Mouse (Mus musculus) hindbrain, embryonic 15.5 days (tissue): ENCODE measurements around the gene Rbpms2. TPM values are rescaled to one million over a fixed set of nuclear protein-coding genes. Genes with fewer than 3 reads are reported as not detected.

Experiments
- ATAC-seq: fragments of 200-750 bp; cut with Nextera tagmentation; 2 replicates; pipeline ENCODE4 v1.8.0; 2017; ENCODE audit warnings: low read depth, moderate number of reproducible peaks, moderate TSS enrichment; ENCODE audit not compliant: low FRiP score
- H3K27ac ChIP-seq: fragments of 300-500 bp; sonication (generic); replicated peaks from 2 replicates; pipeline ENCODE4 v1.5.1; 2015; ENCODE audit warnings: mild to moderate bottlenecking, inconsistent platforms
- H3K27me3 ChIP-seq: fragments of 300-500 bp; sonication (generic); 2 replicates; pipeline ENCODE4 v1.6.1; 2015; ENCODE audit warnings: control low read depth, inconsistent platforms
- H3K36me3 ChIP-seq: fragments of 300-500 bp; sonication (generic); 2 replicates; pipeline ENCODE4 v1.6.1; 2015; ENCODE audit warnings: control low read depth, inconsistent platforms
- H3K4me1 ChIP-seq: fragments of 300-500 bp; sonication (generic); replicated peaks from 2 replicates; pipeline ENCODE4 v1.6.1; 2015; ENCODE audit warnings: control low read depth, inconsistent platforms
- H3K4me2 ChIP-seq: fragments of 300-500 bp; sonication (generic); 2 replicates; pipeline ENCODE4 v1.6.1; 2015; ENCODE audit warnings: moderate library complexity, mild to moderate bottlenecking, inconsistent platforms
- H3K4me3 ChIP-seq: fragments of 300-500 bp; sonication (generic); 2 replicates; pipeline ENCODE4 v1.5.1; 2015; ENCODE audit warnings: mild to moderate bottlenecking, inconsistent platforms
- H3K9ac ChIP-seq: fragments of 300-500 bp; sonication (generic); 2 replicates; pipeline ENCODE4 v1.6.1; 2015; ENCODE audit warnings: inconsistent platforms
- H3K9me3 ChIP-seq: fragments of 300-500 bp; sonication (generic); 2 replicates; pipeline ENCODE4 v1.6.1; 2016; ENCODE audit warnings: control low read depth, inconsistent platforms
- WGBS: fragments of 180-500 bp; shearing (Covaris S2); methylation state at CpG from one replicate; pipeline ENCODE4 v1.1.7; 2015; 5-methylcytosine and 5-hydroxymethylcytosine counted together
- polyA plus RNA-seq: library from polyadenylated mRNA; unstranded; fragments of >200 nt; fragmentation: Nextera tagmentation; extraction: Ambion mirVana; gene quantifications from 2 replicates; pipeline ENCODE4 v1.2.1, GENCODE M21; 2015

The Rbpms2 gene
- polyA plus RNA-seq, 1 experiment from 2014 or later = 4.9 TPM

GRCm38 (mm10) chr9:65667701-65668100, 38.3 kb downstream of the Rbpms2 start, which contains the start of gene Oaz2:
TSS of gene Oaz2 (plus strand) at chr9:65668001.
- 95% methylated on average over 8 of the region's 8 CpGs for WGBS
- Histone ChIP-seq H3K4me1 (no peaks in the 10 kb centered on the region), H3K27ac (no peak within 1 kb of the TSS), H3K9me3 (no peaks in the 10 kb centered on the region), H3K36me3 (no peaks in the 10 kb centered on the region), H3K4me2 (no peak within 1 kb of the TSS), H3K27me3 (no peaks in the 10 kb centered on the region), H3K9ac (no peak within 1 kb of the TSS), H3K4me3 (no peak within 1 kb of the TSS)
- ATAC-seq = no peak

GRCm38 (mm10) chr9:65671431-65671931, 42.0 kb downstream of the Rbpms2 start:
- H3K4me2 ChIP-seq = no peak overlapping the region
- no peak overlapping the region for H3K27ac ChIP-seq
- 58% methylated on average over 9 of the region's 9 CpGs for WGBS

GRCm38 (mm10) chr9:65672996-65673395, 43.5 kb downstream of the Rbpms2 start:
- ATAC-seq = no peak
- no peaks in the 10 kb centered on the region for H3K9me3 ChIP-seq
- no peak overlapping the region for H3K27ac ChIP-seq
- 80% methylated on average over 11 of the region's 11 CpGs for WGBS
- H3K36me3 ChIP-seq = no peaks in the 10 kb centered on the region
- H3K4me2 ChIP-seq = no peak overlapping the region
- no peak overlapping the region for H3K4me3 ChIP-seq
- no peak overlapping the region for H3K9ac ChIP-seq
- no peaks in the 10 kb centered on the region for H3K27me3 ChIP-seq
- peaks cover 16% of the 10 kb centered on the region for H3K4me1 ChIP-seq

More at GRCm38 (mm10) chr9:65671431-65671931, 42.0 kb downstream of the Rbpms2 start:
- no peaks in the 10 kb centered on the region for H3K9me3 ChIP-seq
- ATAC-seq = no peak
- H3K4me3 ChIP-seq = no peak overlapping the region
- H3K4me1 ChIP-seq = peaks cover 7% of the 10 kb centered on the region
- no peaks in the 10 kb centered on the region for H3K36me3 ChIP-seq
- H3K9ac ChIP-seq = no peak overlapping the region
- H3K27me3 ChIP-seq = no peaks in the 10 kb centered on the region

- peak overlapping the region; percentile 54 for H3K4me2 ChIP-seq
- H3K4me1 ChIP-seq = peaks cover 44% of the 10 kb centered on the region
- H3K9me3 ChIP-seq = no peaks in the 10 kb centered on the region
- 55% methylated on average over 8 of the region's 8 CpGs for WGBS
- H3K4me3 ChIP-seq = peak overlapping the region; percentile 73
- H3K9ac ChIP-seq = peak overlapping the region; percentile 53
- H3K36me3 ChIP-seq = no peaks in the 10 kb centered on the region
- ATAC-seq = peak; percentile 62
- no peaks in the 10 kb centered on the region for H3K27me3 ChIP-seq
- H3K27ac ChIP-seq = peak overlapping the region; percentile 83
These were observed 46.3 kb downstream of the Rbpms2 start for GRCm38 (mm10) chr9:65675461-65676357.

GRCm38 (mm10) chr9:65676358-65677118, 47.1 kb downstream of the Rbpms2 start:
- Histone ChIP-seq H3K4me2 (peak overlapping the region; percentile 75), H3K36me3 (no peaks in the 10 kb centered on the region), H3K4me1 (peaks cover 52% of the 10 kb centered on the region), H3K27me3 (no peaks in the 10 kb centered on the region), H3K9me3 (no peaks in the 10 kb centered on the region), H3K4me3 (peak overlapping the region; percentile 73), H3K27ac (peak overlapping the region; percentile 83), H3K9ac (peak overlapping the region; percentile 53)
- peak; percentile 98 for ATAC-seq
- under 1% methylated on average over 47 of the region's 51 CpGs for WGBS

GRCm38 (mm10) chr9:65677119-65677462, 47.6 kb downstream of the Rbpms2 start:
- Histone ChIP-seq H3K27ac (peak overlapping the region; percentile 83), H3K4me1 (peaks cover 54% of the 10 kb centered on the region), H3K4me2 (peak overlapping the region; percentile 75), H3K9ac (peak overlapping the region; percentile 53), H3K9me3 (no peaks in the 10 kb centered on the region), H3K27me3 (no peaks in the 10 kb centered on the region), H3K36me3 (no peaks in the 10 kb centered on the region), H3K4me3 (peak overlapping the region; percentile 73)
- ATAC-seq = no peak
- 2% methylated on average over 3 of the region's 3 CpGs for WGBS

- H3K4me2 ChIP-seq = peak overlapping the region; percentile 75
- H3K27ac ChIP-seq = peak overlapping the region; percentile 52
- H3K4me3 ChIP-seq = peak overlapping the region; percentile 20
- peak overlapping the region; percentile 23 for H3K9ac ChIP-seq
- no peaks in the 10 kb centered on the region for H3K36me3 ChIP-seq
- H3K4me1 ChIP-seq = peaks cover 67% of the 10 kb centered on the region
- WGBS = 36% methylated on average over 5 of the region's 5 CpGs
- H3K27me3 ChIP-seq = no peaks in the 10 kb centered on the region
- no peaks in the 10 kb centered on the region for H3K9me3 ChIP-seq
- no peak for ATAC-seq
These were observed 49.8 kb downstream of the Rbpms2 start for GRCm38 (mm10) chr9:65679181-65679761.

GRCm38 (mm10) chr9:65680938-65681633, 51.6 kb downstream of the Rbpms2 start:
- Histone ChIP-seq H3K27ac (no peak overlapping the region), H3K27me3 (no peaks in the 10 kb centered on the region), H3K9ac (no peak overlapping the region), H3K36me3 (no peaks in the 10 kb centered on the region), H3K4me3 (no peak overlapping the region), H3K9me3 (no peaks in the 10 kb centered on the region), H3K4me2 (no peak overlapping the region), H3K4me1 (peaks cover 62% of the 10 kb centered on the region)
- WGBS = 90% methylated on average over 4 of the region's 4 CpGs
- ATAC-seq = no peak

GRCm38 (mm10) chr9:65681634-65681940, 52.1 kb downstream of the Rbpms2 start:
- Histone ChIP-seq H3K9ac (no peak overlapping the region), H3K4me1 (peaks cover 62% of the 10 kb centered on the region), H3K4me3 (no peak overlapping the region), H3K4me2 (no peak overlapping the region), H3K27ac (no peak overlapping the region), H3K9me3 (no peaks in the 10 kb centered on the region), H3K36me3 (no peaks in the 10 kb centered on the region; the same call in 1 of the 2 replicates), H3K27me3 (no peaks in the 10 kb centered on the region)
- no peak for ATAC-seq
- WGBS = 92% methylated on average over 2 of the region's 2 CpGs

- Histone ChIP-seq H3K36me3 (peaks cover 5% of the 10 kb centered on the region), H3K9ac (no peak overlapping the region), H3K4me1 (peaks cover 61% of the 10 kb centered on the region), H3K27ac (no peak overlapping the region), H3K9me3 (no peaks in the 10 kb centered on the region), H3K4me2 (no peak overlapping the region), H3K27me3 (no peaks in the 10 kb centered on the region), H3K4me3 (no peak overlapping the region)
- ATAC-seq = no peak
- WGBS = 92% methylated on average over 3 of the region's 3 CpGs
These were observed 52.7 kb downstream of the Rbpms2 start for GRCm38 (mm10) chr9:65682183-65682582.

- no peak overlapping the region for H3K9ac ChIP-seq
- no peak for ATAC-seq
- H3K27me3 ChIP-seq = no peaks in the 10 kb centered on the region
- peaks cover 13% of the 10 kb centered on the region for H3K36me3 ChIP-seq
- 76% methylated on average over 1 of the region's 1 CpGs for WGBS
- H3K4me2 ChIP-seq = no peak overlapping the region
- H3K4me3 ChIP-seq = no peak overlapping the region
- H3K9me3 ChIP-seq = no peaks in the 10 kb centered on the region
- peaks cover 53% of the 10 kb centered on the region for H3K4me1 ChIP-seq
- H3K27ac ChIP-seq = no peak overlapping the region
These were observed 53.5 kb downstream of the Rbpms2 start for GRCm38 (mm10) chr9:65682994-65683393.
